Mouse (Mus musculus): ENCODE measurements around the gene Gns.

DNA sequence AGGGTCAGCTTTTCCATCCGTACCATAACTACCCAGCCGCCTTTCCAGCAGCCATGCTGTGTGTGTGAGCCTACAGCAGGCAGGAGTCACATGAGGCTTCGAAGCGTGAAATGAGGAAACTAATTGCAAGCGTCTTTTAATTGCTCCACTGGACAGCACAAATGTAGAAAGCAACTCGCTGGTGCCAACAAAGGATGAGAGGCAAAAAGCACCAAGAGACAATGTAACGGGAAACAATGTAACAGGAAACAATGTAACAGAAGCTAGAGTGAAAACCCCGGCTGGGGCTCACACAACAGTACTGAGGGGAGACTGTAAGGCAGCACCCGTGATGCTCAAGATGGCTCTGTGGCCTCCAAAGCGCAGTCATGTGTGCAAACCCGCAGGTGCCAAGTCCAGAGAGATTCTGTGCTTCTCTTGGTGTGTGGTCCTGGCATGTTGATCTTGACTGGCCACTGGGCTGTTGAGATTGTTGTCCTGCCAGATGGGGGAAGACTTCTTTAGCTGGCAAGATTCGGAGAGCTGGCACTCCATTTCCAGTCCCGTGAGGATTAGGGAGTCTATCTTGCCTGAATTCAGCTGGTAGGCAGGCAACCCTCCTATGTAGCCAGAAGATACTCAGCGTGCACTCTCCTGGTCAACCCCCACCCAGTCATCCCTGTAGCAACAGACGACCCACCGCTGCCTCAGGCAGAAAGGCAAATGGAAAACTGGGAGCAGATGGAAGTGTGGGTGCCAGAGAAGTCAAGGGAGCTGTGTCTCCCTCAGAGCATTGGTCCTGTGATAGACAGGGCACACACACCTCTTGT, 58.9 kb downstream of the Gns start:
- TF ChIP-seq CTCF (IDR thresholded peaks at IDR 0.05; ENCODE audit: borderline replicate concordance, insufficient read depth, low read length) (no peak), POLR2A (IDR thresholded peaks at IDR 0.05; ENCODE audit: low read depth, low read length) (no peak)

Data from embryonic fibroblast, embryonic 13.5 days (primary cell).